Mouse (Mus musculus): ENCODE data around the gene Dctn2.

- TF ChIP-seq POLR2A (IDR thresholded peaks at IDR 0.05; ENCODE audit: extremely low read depth, insufficient read depth, low read length), result no peak
- no peak for TF ChIP-seq CTCF (IDR thresholded peaks at IDR 0.05; ENCODE audit: extremely low read depth, insufficient read depth, low read length)
Measured at GRCm38 (mm10) chr10:127257790-127258189, 8.4 kb upstream of the Dctn2 start.

Data from cortical plate, adult 2 months (tissue).